Mouse (Mus musculus): ENCODE results near the gene F5. TPM values are rescaled to one million over a fixed set of nuclear protein-coding genes. Genes with fewer than 3 reads are reported as not detected.

F5 gene
- polyA plus RNA-seq, 1 experiment from 2014 or later = 1.6 TPM

- no peak overlapping the region for H3K4me3 ChIP-seq (ENCODE audit: low read depth, low read length)
Measured at GRCm38 (mm10) chr1:164132609-164133008, 19.0 kb upstream of the F5 start.

GRCm38 (mm10) chr1:164134101-164134500 is 17.5 kb upstream of the F5 start:
- no peaks in the 10 kb centered on the region for H3K4me1 ChIP-seq (replicated peaks; ENCODE audit: control insufficient read depth, insufficient read depth)
- H3K4me2 ChIP-seq (replicated peaks; ENCODE audit: low read depth) = no peak overlapping the region
- DNase-seq (ENCODE audit: low spot score) (no peak), ATAC-seq (ENCODE audit: low FRiP score, low TSS enrichment) (no peak)
- H3K27ac ChIP-seq (replicated peaks) = no peak overlapping the region
- TF ChIP-seq EP300 (optimal IDR thresholded peaks at IDR 0.05) (no peak), CTCF (IDR thresholded peaks at IDR 0.05; ENCODE audit: low read depth) (no peak)
- WGBS = 58% methylated on average over 6 of the region's 6 CpGs
- H3K9ac ChIP-seq (ENCODE audit: low read length) = no peak overlapping the region
- H3K36me3 ChIP-seq (ENCODE audit: control insufficient read depth, insufficient read depth, low read length) = no peaks in the 10 kb centered on the region
- no peak overlapping the region for H3K4me3 ChIP-seq (ENCODE audit: low read depth, low read length)
- H3K9me3 ChIP-seq (ENCODE audit: control insufficient read depth, low read length) = no peaks in the 10 kb centered on the region
- H3K27me3 ChIP-seq (ENCODE audit: control insufficient read depth, insufficient read depth, low read length) = no peaks in the 10 kb centered on the region

More at GRCm38 (mm10) chr1:164132609-164133008, 19.0 kb upstream of the F5 start:
- no peak overlapping the region for H3K4me2 ChIP-seq (replicated peaks; ENCODE audit: low read depth)
- ATAC-seq (ENCODE audit: low FRiP score, low TSS enrichment) (no peak), DNase-seq (ENCODE audit: low spot score) (no peak)
- no peaks in the 10 kb centered on the region for H3K4me1 ChIP-seq (replicated peaks; ENCODE audit: control insufficient read depth, insufficient read depth)
- WGBS = 71% methylated on average over 1 of the region's 1 CpGs
- H3K27ac ChIP-seq (replicated peaks) = no peak overlapping the region
- H3K9me3 ChIP-seq (ENCODE audit: control insufficient read depth, low read length) = no peaks in the 10 kb centered on the region
- no peaks in the 10 kb centered on the region for H3K36me3 ChIP-seq (ENCODE audit: control insufficient read depth, insufficient read depth, low read length)
- H3K27me3 ChIP-seq (ENCODE audit: control insufficient read depth, insufficient read depth, low read length) = no peaks in the 10 kb centered on the region
- TF ChIP-seq CTCF (IDR thresholded peaks at IDR 0.05; ENCODE audit: low read depth) (no peak), EP300 (optimal IDR thresholded peaks at IDR 0.05) (no peak)
- H3K9ac ChIP-seq (ENCODE audit: low read length) = no peak overlapping the region

- no peaks in the 10 kb centered on the region for H3K9me3 ChIP-seq (ENCODE audit: control insufficient read depth, low read length)
- no peak overlapping the region for H3K4me3 ChIP-seq (ENCODE audit: low read depth, low read length)
- no peaks in the 10 kb centered on the region for H3K4me1 ChIP-seq (replicated peaks; ENCODE audit: control insufficient read depth, insufficient read depth)
- ATAC-seq (ENCODE audit: low FRiP score, low TSS enrichment) = no peak
- no peak overlapping the region for H3K9ac ChIP-seq (ENCODE audit: low read length)
- TF ChIP-seq EP300 (optimal IDR thresholded peaks at IDR 0.05) (no peak), CTCF (IDR thresholded peaks at IDR 0.05; ENCODE audit: low read depth) (no peak)
- no peak for DNase-seq (ENCODE audit: low spot score)
- WGBS = 40% methylated on average over 5 of the region's 5 CpGs
- no peak overlapping the region for H3K4me2 ChIP-seq (replicated peaks; ENCODE audit: low read depth)
- H3K27me3 ChIP-seq (ENCODE audit: control insufficient read depth, insufficient read depth, low read length) = no peaks in the 10 kb centered on the region
- H3K36me3 ChIP-seq (ENCODE audit: control insufficient read depth, insufficient read depth, low read length) = no peaks in the 10 kb centered on the region
- H3K27ac ChIP-seq (replicated peaks) = no peak overlapping the region
Measured at GRCm38 (mm10) chr1:164135360-164135759, 16.3 kb upstream of the F5 start.

GRCm38 (mm10) chr1:164135960-164136359 is 15.7 kb upstream of the F5 start:
- no peak overlapping the region for H3K27ac ChIP-seq (replicated peaks)
- TF ChIP-seq EP300 (optimal IDR thresholded peaks at IDR 0.05) (no peak), CTCF (IDR thresholded peaks at IDR 0.05; ENCODE audit: low read depth) (no peak)
- no peak overlapping the region for H3K4me3 ChIP-seq (ENCODE audit: low read depth, low read length)
- H3K9ac ChIP-seq (ENCODE audit: low read length) = no peak overlapping the region
- WGBS = 42% methylated on average over 11 of the region's 11 CpGs
- H3K36me3 ChIP-seq (ENCODE audit: control insufficient read depth, insufficient read depth, low read length) = no peaks in the 10 kb centered on the region
- ATAC-seq (ENCODE audit: low FRiP score, low TSS enrichment) (no peak), DNase-seq (ENCODE audit: low spot score) (no peak)
- H3K27me3 ChIP-seq (ENCODE audit: control insufficient read depth, insufficient read depth, low read length) = no peaks in the 10 kb centered on the region
- H3K9me3 ChIP-seq (ENCODE audit: control insufficient read depth, low read length) = no peaks in the 10 kb centered on the region
- H3K4me1 ChIP-seq (replicated peaks; ENCODE audit: control insufficient read depth, insufficient read depth) = no peaks in the 10 kb centered on the region
- H3K4me2 ChIP-seq (replicated peaks; ENCODE audit: low read depth) = no peak overlapping the region

GRCm38 (mm10) chr1:164136636-164137035 is 15.0 kb upstream of the F5 start:
- DNase-seq (ENCODE audit: low spot score) (no peak), ATAC-seq (ENCODE audit: low FRiP score, low TSS enrichment) (no peak)
- no peaks in the 10 kb centered on the region for H3K27me3 ChIP-seq (ENCODE audit: control insufficient read depth, insufficient read depth, low read length)
- H3K4me3 ChIP-seq (ENCODE audit: low read depth, low read length) = no peak overlapping the region
- H3K4me1 ChIP-seq (replicated peaks; ENCODE audit: control insufficient read depth, insufficient read depth) = no peaks in the 10 kb centered on the region
- 64% methylated on average over 6 of the region's 6 CpGs for WGBS
- TF ChIP-seq EP300 (optimal IDR thresholded peaks at IDR 0.05) (no peak), CTCF (IDR thresholded peaks at IDR 0.05; ENCODE audit: low read depth) (no peak)
- H3K9ac ChIP-seq (ENCODE audit: low read length) = no peak overlapping the region
- H3K9me3 ChIP-seq (ENCODE audit: control insufficient read depth, low read length) = no peaks in the 10 kb centered on the region
- no peak overlapping the region for H3K4me2 ChIP-seq (replicated peaks; ENCODE audit: low read depth)
- H3K36me3 ChIP-seq (ENCODE audit: control insufficient read depth, insufficient read depth, low read length) = no peaks in the 10 kb centered on the region
- H3K27ac ChIP-seq (replicated peaks) = no peak overlapping the region

GRCm38 (mm10) chr1:164138365-164139130 is 13.1 kb upstream of the F5 start:
- DNase-seq (ENCODE audit: low spot score) = peak; percentile 85
- no peak overlapping the region for H3K4me3 ChIP-seq (ENCODE audit: low read depth, low read length)
- no peaks in the 10 kb centered on the region for H3K27me3 ChIP-seq (ENCODE audit: control insufficient read depth, insufficient read depth, low read length)
- H3K4me2 ChIP-seq (replicated peaks; ENCODE audit: low read depth) = no peak overlapping the region
- no peaks in the 10 kb centered on the region for H3K4me1 ChIP-seq (replicated peaks; ENCODE audit: control insufficient read depth, insufficient read depth)
- no peak overlapping the region for H3K27ac ChIP-seq (replicated peaks)
- no peaks in the 10 kb centered on the region for H3K9me3 ChIP-seq (ENCODE audit: control insufficient read depth, low read length)
- ATAC-seq (ENCODE audit: low FRiP score, low TSS enrichment) = peak; percentile 87
- no peaks in the 10 kb centered on the region for H3K36me3 ChIP-seq (ENCODE audit: control insufficient read depth, insufficient read depth, low read length)
- H3K9ac ChIP-seq (ENCODE audit: low read length) = no peak overlapping the region
- peak; percentile 93 for TF ChIP-seq CTCF (IDR thresholded peaks at IDR 0.05; ENCODE audit: low read depth)
- no peak for TF ChIP-seq EP300 (optimal IDR thresholded peaks at IDR 0.05)
- 6% methylated on average over 5 of the region's 5 CpGs for WGBS
